ENCODE assay signal across 7 mouse cellular contexts in genomic region chr1:82282992-82283611, GRCm38 (mm10). TPM values are rescaled to one million over a fixed set of nuclear protein-coding genes. Genes with fewer than 3 reads are reported as not detected.
A peak's percentile ranks its signal among the peaks of the same experiment; 100 is the strongest.
DNase-seq lines count a peak whose midpoint lies in the region; ATAC-seq and TF ChIP-seq lines count a peak whose summit lies in the region.

No protein-coding gene starts in this region.

- no peaks in the 10 kb centered on the region for H3K36me3 ChIP-seq in intestine, postnatal 0 days (ENCODE audit: control insufficient read depth, insufficient read depth)
- peaks cover 34% of the 10 kb centered on the region for H3K36me3 ChIP-seq in limb, embryonic 10.5 days
- peaks cover 7% of the 10 kb centered on the region for H3K36me3 ChIP-seq in midbrain, embryonic 12.5 days

- H3K4me3 ChIP-seq in intestine, postnatal 0 days (ENCODE audit: low read depth, low read length) = peak overlapping the region; percentile 49
- peak overlapping the region; percentile 76 for H3K4me3 ChIP-seq in limb, embryonic 10.5 days
- H3K4me3 ChIP-seq in midbrain, embryonic 12.5 days = peak overlapping the region; percentile 52

- H3K9me3 ChIP-seq in intestine, postnatal 0 days (ENCODE audit: control insufficient read depth) = no peaks in the 10 kb centered on the region
- H3K9me3 ChIP-seq in limb, embryonic 10.5 days (replicated peaks) = peaks cover 2% of the 10 kb centered on the region; the same call in 1 of the 2 replicates
- H3K9me3 ChIP-seq in midbrain, embryonic 12.5 days = no peaks in the 10 kb centered on the region

- H3K9ac ChIP-seq in intestine, postnatal 0 days (ENCODE audit: low read depth, low read length) = peak overlapping the region; percentile 52
- H3K9ac ChIP-seq in midbrain, embryonic 12.5 days (replicated peaks) = peak overlapping the region; percentile 66

- no peaks in the 10 kb centered on the region for H3K27me3 ChIP-seq in intestine, postnatal 0 days (replicated peaks; ENCODE audit: control insufficient read depth, insufficient read depth, low read length)
- H3K27me3 ChIP-seq in limb, embryonic 10.5 days (ENCODE audit: low read depth, poor library complexity, severe bottlenecking) = peaks cover 13% of the 10 kb centered on the region
- H3K27me3 ChIP-seq in midbrain, embryonic 12.5 days = no peaks in the 10 kb centered on the region

- peak overlapping the region; percentile 70 for H3K27ac ChIP-seq in intestine, postnatal 0 days (ENCODE audit: low read depth, low read length)
- peak overlapping the region; percentile 94 for H3K27ac ChIP-seq in limb, embryonic 10.5 days
- peak overlapping the region; percentile 95 for H3K27ac ChIP-seq in midbrain, embryonic 12.5 days (replicated peaks)

- H3K4me2 ChIP-seq in intestine, postnatal 0 days (replicated peaks; ENCODE audit: low read depth) = peak overlapping the region; percentile 80
- H3K4me2 ChIP-seq in midbrain, embryonic 12.5 days (replicated peaks) = peak overlapping the region; percentile 63

- H3K4me1 ChIP-seq in intestine, postnatal 0 days (replicated peaks; ENCODE audit: control insufficient read depth, insufficient read depth, low read length) = 0 out of 2 replicates have a peak, but pooled peaks cover 10% of the 10 kb centered on the region
- H3K4me1 ChIP-seq in limb, embryonic 10.5 days = peaks cover 54% of the 10 kb centered on the region
- H3K4me1 ChIP-seq in midbrain, embryonic 12.5 days = peaks cover 42% of the 10 kb centered on the region

- WGBS in intestine, postnatal 0 days = 2% methylated on average over 35 of the region's 35 CpGs
- 1% methylated on average over 35 of the region's 35 CpGs for WGBS in limb, embryonic 10.5 days
- under 1% methylated on average over 35 of the region's 35 CpGs for WGBS in midbrain, embryonic 12.5 days

- no peak for TF ChIP-seq CTCF in intestine, postnatal 0 days (IDR thresholded peaks at IDR 0.05; ENCODE audit: low read depth)

- peak; percentile 95 for DNase-seq in adrenal gland, postnatal 14 days
- peak; percentile 93 for DNase-seq in embryo, embryonic 9.5 days (ENCODE audit: extremely low spot score)
- peak; percentile 89 for DNase-seq in gastrocnemius, postnatal 4 days (ENCODE audit: low spot score in 2 of 2)
- peak; percentile 92 for DNase-seq in limb, embryonic 10.5 days (ENCODE audit: low spot score)
- peak; percentile 93 for DNase-seq in skeletal muscle tissue, adult 2 months (ENCODE audit: low read depth, low spot score)

- peak; percentile 97 for ATAC-seq in intestine, postnatal 0 days
- peak; percentile 99 for ATAC-seq in midbrain, embryonic 12.5 days (ENCODE audit: low FRiP score, low read depth)

RNA-seq across cellular contexts. Expression of gene Irs1, which starts 8.1 kb away (rescaled TPM):
- total RNA-seq in adrenal gland, postnatal 14 days (2021) = 12.5 and 15.0 TPM in 2 replicates
- total RNA-seq in gastrocnemius, postnatal 4 days (2021) = 100 to 1,000 TPM in 1 of 2 experiments, 10 to 100 TPM in 1; 90.7 to 105 TPM
- 0.70 and 0.95 TPM in 2 replicates for polyA plus RNA-seq in intestine, postnatal 0 days (2015; fragmentation: Nextera tagmentation; extraction: Ambion mirVana)
- polyA plus RNA-seq in limb, embryonic 10.5 days (2016; fragmentation: Nextera tagmentation; extraction: Ambion mirVana) = 5.9 and 8.4 TPM in 2 replicates
- polyA plus RNA-seq in midbrain, embryonic 12.5 days (2016; fragmentation: Nextera tagmentation; extraction: Ambion mirVana) = 11.5 and 11.7 TPM in 2 replicates

RNA-seq across cellular contexts. Expression of gene Rhbdd1, which starts 33.1 kb away (rescaled TPM):
- 23.0 and 23.2 TPM in 2 replicates for total RNA-seq in adrenal gland, postnatal 14 days (2021)
- 10 to 100 TPM; 10.6 to 10.9 TPM for total RNA-seq in gastrocnemius, postnatal 4 days (2021)
- polyA plus RNA-seq in intestine, postnatal 0 days (2015; fragmentation: Nextera tagmentation; extraction: Ambion mirVana) = 7.4 and 7.5 TPM in 2 replicates
- polyA plus RNA-seq in limb, embryonic 10.5 days (2016; fragmentation: Nextera tagmentation; extraction: Ambion mirVana) = 8.4 and 9.1 TPM in 2 replicates
- 9.0 and 10.2 TPM in 2 replicates for polyA plus RNA-seq in midbrain, embryonic 12.5 days (2016; fragmentation: Nextera tagmentation; extraction: Ambion mirVana)

RNA-seq across cellular contexts. Expression of gene Gm9747, which starts 50.2 kb away (rescaled TPM):
- total RNA-seq in adrenal gland, postnatal 14 days (2021) = not detected in 2 replicates
- total RNA-seq in gastrocnemius, postnatal 4 days (2021) = not detected
- polyA plus RNA-seq in intestine, postnatal 0 days (2015; fragmentation: Nextera tagmentation; extraction: Ambion mirVana) = 3.6 and 3.8 TPM in 2 replicates
- 15.4 and 24.6 TPM in 2 replicates for polyA plus RNA-seq in limb, embryonic 10.5 days (2016; fragmentation: Nextera tagmentation; extraction: Ambion mirVana)
- 24.9 and 26.4 TPM in 2 replicates for polyA plus RNA-seq in midbrain, embryonic 12.5 days (2016; fragmentation: Nextera tagmentation; extraction: Ambion mirVana)

Comparison
In these comparisons a context has a peak if more than half of its experiments do, and no peak if none do; other contexts are left out.
1. Peak in every context shown above with its lines: DNase-seq, ATAC-seq, H3K4me3 ChIP-seq and H3K27ac ChIP-seq.